Mouse (Mus musculus) MN1 (cell line): ENCODE results near the gene Polr2l.

ENCODE experiments used
- DNase-seq: peaks from one replicate; pipeline ENCODE4 v3.0.0-alpha.2; 2016; ENCODE audit warnings: low spot score

Gene Polr2l

GRCm38 (mm10) chr7:141484186-141485120, 9.5 kb upstream of the Polr2l start:
- peak; percentile 60 for DNase-seq

GRCm38 (mm10) chr7:141483114-141483653, 8.3 kb upstream of the Polr2l start:
- DNase-seq, result no peak

DNA sequence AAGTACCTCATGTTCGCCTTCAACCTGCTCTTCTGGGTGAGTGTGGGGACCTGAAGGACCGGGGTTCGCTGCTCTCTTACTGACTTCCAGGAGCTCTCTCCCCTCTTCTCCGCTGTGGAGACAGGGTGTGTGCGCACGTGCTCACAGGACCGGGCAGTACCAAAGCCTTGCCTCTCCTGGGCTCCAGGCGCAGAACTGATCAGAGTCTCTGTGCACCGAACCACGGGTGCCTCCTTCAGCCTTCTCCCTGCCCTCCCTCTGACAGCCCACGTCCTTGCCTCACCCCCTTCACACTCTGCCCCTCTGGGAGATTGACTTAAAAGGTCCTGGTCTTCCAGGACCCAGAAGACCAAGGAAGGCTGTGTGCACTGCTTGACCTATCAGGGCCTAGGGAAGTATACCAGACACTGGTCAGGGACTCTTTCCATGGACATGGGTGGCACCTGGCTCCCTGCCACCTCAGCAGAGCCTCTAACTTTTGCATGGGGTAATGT, 7.6 kb upstream of the Polr2l start:
- DNase-seq, result no peak

DNA sequence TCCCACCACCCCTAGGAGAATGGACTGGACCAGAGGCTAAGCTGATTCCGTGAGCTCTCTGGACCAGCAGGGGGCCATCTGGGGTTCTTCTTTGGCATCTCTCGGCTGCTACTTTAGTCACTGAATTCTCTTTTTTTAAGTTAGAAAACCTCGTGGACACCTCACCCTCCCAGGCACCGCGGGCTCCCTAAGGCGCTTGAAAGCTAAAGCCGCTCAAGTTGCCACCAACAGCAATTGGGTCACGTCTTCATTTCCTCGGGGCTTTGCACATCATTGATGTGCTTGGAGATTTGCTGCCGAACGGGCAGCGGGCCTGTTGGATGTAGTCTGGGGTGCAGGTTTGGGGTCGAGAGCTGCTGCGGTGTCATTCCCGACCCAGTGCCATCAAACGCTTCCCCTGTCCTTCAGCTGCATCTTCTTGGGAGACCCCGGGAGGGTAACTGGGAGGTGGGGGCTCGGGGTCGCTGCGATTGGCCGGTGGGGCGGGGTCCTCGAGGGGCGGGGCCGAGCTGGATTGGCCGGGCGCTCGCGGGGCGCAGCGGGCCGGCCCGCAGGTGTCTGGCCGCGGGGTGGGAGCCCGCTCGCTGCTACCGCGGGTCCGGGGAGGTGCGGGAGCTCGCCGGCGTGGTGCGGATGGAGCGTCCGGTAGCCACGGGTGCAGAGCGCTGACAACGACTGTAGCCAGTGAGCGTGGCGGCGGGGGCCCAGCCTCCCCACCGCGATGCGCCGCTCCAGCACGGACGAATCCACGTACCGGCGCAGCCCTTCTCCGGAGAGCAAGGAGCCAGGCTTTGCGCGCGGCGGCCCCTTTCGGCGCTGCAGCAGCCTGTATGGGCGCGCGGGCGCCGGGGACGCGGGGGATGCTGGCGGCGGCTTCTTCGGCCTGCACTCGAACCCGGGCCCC, 6.8 kb upstream of the Polr2l start:
- DNase-seq, result no peak

DNA sequence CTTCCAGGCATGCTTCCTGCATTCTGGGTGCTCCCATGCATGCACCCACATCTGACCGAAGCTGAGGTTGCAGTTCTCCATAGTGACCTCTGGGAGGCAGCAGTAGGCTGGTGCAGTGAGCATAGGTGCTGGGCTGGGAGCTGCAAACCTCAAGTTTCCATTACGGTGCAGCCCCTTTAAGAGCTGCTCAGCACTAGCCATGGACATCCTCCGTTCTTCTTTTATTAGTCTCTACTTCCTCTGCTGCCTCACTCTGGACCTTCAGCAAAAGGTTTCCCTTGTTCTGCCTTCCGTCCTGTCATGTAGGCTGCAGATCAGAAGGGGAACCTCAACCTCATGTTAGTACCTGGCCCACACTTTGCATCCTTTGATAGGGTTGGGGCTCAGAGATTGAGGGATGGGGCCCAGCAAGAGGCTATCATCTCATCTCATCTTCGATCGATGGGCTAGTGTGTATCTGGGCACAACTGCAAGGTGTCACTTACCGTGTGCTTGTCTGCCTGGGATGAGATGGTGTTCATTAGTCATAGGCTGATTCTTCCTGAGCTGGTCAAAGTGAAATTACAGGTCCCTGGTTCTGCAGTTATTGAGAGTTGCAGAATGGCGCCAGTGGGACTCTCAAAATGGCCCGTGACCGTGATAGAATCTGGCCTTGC, 6.0 kb upstream of the Polr2l start:
- peak; percentile 66 for DNase-seq

- DNase-seq, result no peak
Observed at GRCm38 (mm10) chr7:141478270-141478748, 3.4 kb upstream of the Polr2l start.

- DNase-seq, result no peak
Observed at GRCm38 (mm10) chr7:141477578-141478269, 2.8 kb upstream of the Polr2l start.

- DNase-seq, result no peak
Observed at GRCm38 (mm10) chr7:141476981-141477370, 2.0 kb upstream of the Polr2l start.

GRCm38 (mm10) chr7:141476226-141476980, 1.5 kb upstream of the Polr2l start:
- DNase-seq, result peak; percentile 86

- no peak for DNase-seq
Observed at GRCm38 (mm10) chr7:141475805-141476158, 850 bp upstream of the Polr2l start.

- DNase-seq, result no peak
Observed at GRCm38 (mm10) chr7:141474160-141474559, 772 bp downstream of the Polr2l start.

- no peak for DNase-seq
Observed at GRCm38 (mm10) chr7:141472763-141473162, 2.2 kb downstream of the Polr2l start.

GRCm38 (mm10) chr7:141472226-141472625, 2.7 kb downstream of the Polr2l start:
- DNase-seq, result no peak

GRCm38 (mm10) chr7:141471236-141471635, 3.7 kb downstream of the Polr2l start:
- DNase-seq, result no peak

DNA sequence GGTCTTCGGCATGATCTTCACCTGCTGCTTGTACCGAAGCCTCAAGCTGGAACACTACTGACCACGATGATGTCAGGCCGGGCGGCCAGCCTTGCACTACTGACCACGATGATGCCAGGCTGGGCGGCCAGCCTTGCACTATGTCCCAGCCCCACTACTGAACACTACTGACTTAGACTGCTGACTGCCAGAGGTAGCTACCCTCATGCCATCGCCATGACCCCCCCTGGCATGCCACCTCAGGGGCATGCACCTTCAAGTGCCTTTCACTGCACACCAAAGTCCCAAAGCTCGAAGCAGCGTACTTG, 4.3 kb downstream of the Polr2l start:
- no peak for DNase-seq

GRCm38 (mm10) chr7:141469901-141470636, 4.9 kb downstream of the Polr2l start:
- no peak for DNase-seq

DNA sequence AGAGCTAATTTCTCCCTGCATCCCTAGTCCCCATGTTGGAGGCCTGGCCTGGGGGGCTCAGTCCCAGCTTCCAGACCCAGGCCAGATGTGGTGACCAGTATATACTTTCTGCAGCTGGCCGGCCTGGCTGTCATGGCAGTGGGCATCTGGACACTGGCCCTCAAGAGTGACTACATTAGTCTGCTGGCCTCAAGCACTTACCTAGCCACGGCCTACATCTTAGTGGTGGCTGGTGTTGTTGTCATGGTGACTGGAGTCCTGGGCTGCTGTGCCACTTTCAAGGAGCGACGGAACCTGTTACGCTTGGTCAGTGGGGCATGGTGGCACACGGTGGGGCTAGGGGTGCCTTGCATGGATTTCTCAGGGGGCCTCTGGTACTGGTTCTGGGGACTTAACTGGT, 5.6 kb downstream of the Polr2l start:
- DNase-seq, result peak; percentile 80

GRCm38 (mm10) chr7:141468522-141469211, 6.3 kb downstream of the Polr2l start:
- peak; percentile 94 for DNase-seq

DNA sequence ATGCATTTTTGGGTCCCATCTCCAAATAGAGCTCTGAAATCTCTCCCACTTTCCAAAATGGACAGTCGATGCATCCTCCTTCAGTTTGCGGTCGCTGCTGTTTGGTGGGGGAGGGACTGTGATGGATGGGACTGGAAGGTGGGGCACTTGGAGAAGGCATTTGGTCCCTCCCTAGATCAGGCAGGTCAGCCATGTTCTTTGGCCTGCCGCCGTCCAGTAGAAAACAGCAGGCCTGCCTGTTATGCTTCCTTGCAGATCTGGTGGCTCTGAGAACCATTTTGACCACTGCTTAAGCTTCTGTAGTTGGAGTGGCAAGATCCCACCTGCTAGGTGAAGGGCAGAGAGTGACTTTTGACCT, 6.8 kb downstream of the Polr2l start:
- peak; percentile 55 for DNase-seq
